Mouse (Mus musculus) heart, adult 9 months (tissue): ENCODE measurements at regions not wholly inside any gene's neighbourhood (a gene's known extent, or its start where the extent isn't known, plus 50 kb on each side); places are given as distances from the start of the nearest gene placed in this dataset.

ENCODE experiments used
- DNase-seq, 2 experiments: peaks; one replicate each; pipeline ENCODE4 v3.0.0; 2022; ENCODE audit warnings: low spot score in 2 of 2

DNA sequence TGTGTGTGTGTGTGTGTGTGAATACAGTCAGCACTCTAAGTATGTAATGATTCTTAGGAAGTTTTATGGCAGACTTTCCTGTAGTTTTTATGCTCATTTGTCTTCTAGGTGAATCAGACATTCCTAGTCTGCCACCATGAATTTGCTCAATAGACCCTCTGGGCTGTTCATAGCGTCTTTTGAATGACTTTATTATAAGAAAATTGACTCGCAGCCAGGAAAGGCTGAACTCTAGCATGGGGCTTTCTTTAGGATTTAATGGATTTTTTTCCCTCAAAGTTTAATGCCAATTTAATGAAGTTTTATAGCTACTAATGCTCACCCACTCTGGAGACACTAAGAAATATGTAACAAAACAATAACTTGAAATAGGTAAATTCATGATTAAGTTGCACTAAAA is 363.6 kb downstream of the Cdh11 start:
- DNase-seq, result no peak

DNA sequence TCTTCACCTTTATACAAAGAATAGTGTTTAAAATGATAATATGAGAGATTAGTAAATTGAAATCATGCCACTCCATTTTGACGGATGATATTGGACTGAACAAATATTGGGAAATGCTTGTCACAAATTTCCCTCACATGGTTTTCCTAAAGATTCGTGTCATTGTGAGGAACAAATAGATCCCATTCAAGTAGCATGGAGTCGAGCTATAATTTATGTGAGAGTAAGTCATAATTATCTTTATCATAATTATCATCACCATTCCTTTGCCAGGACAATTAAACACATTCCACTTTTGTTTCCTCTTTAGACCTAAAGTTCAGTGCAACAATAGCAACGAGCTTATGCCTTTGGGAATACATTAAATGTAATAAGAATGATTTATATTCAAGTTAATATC is 370.5 kb downstream of the Cdh11 start:
- no peak for DNase-seq

DNA sequence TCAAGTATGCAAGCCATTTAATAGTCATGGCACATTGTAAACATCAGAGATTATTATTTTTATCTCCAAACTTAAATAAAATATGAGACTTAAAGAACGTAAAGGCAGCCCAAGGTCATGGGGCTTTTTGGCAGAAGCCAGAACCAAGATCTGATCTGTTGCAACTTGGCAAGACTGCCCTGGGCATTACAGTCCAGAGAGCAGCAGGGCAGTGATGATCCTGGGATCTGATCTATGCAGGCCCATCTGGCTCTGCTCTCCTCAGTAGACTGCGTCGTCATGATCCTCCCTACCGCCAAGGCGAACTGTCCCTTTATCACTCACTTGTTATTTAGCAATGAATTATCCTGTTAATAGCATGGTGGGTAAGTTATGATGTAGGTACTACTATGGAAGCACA is 372.0 kb downstream of the Cdh11 start:
- no peak for DNase-seq

DNA sequence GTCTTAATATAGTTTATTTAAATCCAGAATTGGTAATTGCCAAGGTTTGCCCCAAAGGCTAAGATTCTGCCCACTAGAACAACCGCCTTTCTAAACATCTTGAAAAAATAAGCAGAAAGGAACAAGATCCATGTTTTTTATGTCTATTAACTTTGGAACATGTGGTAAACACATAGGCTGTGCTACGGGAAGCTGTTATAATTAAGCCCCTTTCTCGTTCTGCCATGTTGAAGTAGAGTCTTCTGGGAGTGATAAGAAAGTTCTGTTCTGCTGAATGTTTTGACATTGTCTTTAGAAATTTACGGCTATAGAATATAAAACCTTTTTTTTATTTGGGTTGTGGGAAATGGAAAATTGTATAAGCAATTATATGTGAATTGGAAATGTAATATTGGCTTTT is 397.9 kb downstream of the Cdh11 start:
- DNase-seq, result no peak

DNA sequence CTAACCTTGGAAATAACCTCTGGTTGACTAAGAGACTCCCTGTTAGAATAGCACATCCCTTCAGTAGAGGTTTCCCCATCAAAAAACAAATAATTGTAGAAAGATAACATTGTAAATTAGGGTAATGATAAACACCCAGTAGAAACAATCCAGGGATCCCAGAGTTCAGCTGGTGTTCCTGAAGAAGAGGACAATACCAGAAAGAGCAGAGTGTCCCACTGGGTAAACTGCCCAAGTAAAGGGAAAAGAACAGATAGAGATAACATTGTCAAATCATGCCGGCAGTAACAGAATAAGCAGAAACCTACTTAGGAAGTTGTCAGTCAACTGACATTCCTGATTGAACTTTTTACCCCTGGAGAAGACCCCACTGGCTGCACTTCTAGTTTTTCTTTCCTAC is 440.1 kb downstream of the Cdh11 start:
- DNase-seq, result no peak

DNA sequence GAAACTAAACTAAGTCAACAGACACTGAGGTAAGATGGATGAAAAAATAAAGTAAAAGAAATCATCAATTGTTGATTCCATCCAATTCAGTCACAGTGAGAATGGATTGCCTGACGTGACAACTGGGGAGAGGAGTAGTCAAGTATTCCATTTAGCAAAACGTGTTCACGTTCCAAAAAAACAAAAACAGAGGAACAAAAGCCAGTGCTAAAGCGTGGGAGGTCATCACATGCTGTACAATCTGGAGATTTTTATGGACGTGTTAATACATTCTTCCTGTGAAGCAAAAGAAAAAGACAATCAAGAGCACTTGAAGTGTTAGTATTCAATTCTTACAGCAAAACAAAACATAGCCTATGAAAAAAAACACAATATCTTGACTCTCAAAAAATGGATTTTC is 452.9 kb downstream of the Cdh11 start:
- no peak for DNase-seq

DNA sequence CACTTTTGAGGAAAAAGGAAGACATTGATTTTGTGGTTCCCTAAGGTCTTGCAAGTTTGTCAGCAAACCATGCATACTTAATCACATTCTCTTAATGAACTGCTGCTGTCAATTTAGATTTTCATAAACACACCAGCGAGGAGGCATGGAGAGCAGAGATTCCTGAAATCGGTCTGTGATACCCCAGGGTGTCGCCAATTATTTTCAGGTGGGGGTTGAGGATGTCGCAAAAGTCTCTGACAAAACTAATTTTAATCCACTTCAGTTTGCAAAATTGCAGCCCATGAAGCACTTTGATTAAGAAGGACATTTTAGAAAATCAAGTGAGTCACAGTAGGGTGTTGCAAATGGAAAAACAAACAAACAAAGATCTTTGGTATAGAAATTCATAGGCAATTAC is 454.3 kb downstream of the Cdh11 start:
- no peak for DNase-seq

DNA sequence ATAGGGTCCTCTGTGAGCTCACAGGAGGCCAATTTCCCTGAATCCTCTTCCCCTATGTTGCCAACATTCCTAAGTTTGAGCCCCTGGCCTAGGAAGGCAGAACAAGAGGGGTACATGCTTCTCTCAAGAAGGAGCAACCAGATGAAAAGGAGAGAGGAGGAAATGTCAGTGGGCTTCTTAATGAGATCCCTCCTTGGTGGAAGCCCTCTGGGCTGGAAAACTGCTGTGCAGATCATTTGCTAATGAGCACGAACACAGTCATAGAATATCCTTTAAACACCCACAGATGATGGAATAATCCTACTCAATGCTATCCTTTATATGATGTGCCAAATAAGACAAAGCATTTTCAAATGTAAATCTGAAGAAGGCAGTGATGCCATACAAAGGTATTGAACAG is 455.5 kb downstream of the Cdh11 start:
- no peak for DNase-seq
